Mouse (Mus musculus) midbrain, embryonic 11.5 days (tissue): ENCODE measurements around the gene Ugt1a2. TPM values are rescaled to one million over a fixed set of nuclear protein-coding genes. Genes with fewer than 3 reads are reported as not detected.

ENCODE experiments used
- ATAC-seq: fragments of 200-750 bp; cut with Nextera tagmentation; 2 replicates; pipeline ENCODE4 v1.8.0; 2017; ENCODE audit warnings: moderate TSS enrichment, moderate library complexity; ENCODE audit not compliant: low FRiP score
- DNase-seq: peaks from one replicate; pipeline ENCODE4 v3.0.0; 2015; ENCODE audit warnings: low spot score; ENCODE audit errors: missing footprints
- H3K27ac ChIP-seq: fragments of 300-500 bp; sonication (generic); 2 replicates; pipeline ENCODE4 v1.5.1; 2014; ENCODE audit warnings: low read depth, low read length
- H3K27me3 ChIP-seq: fragments of 300-500 bp; sonication (generic); 2 replicates; pipeline ENCODE4 v1.6.1; 2014; ENCODE audit warnings: mild to moderate bottlenecking, low read length, moderate library complexity, mixed read lengths; ENCODE audit not compliant: control insufficient read depth, insufficient read depth
- H3K36me3 ChIP-seq: fragments of 300-500 bp; sonication (generic); 2 replicates; pipeline ENCODE4 v1.6.1; 2014; ENCODE audit warnings: mild to moderate bottlenecking, low read length, moderate library complexity, mixed read lengths; ENCODE audit not compliant: control insufficient read depth, insufficient read depth
- H3K4me1 ChIP-seq: fragments of 300-500 bp; sonication (generic); 2 replicates; pipeline ENCODE4 v1.6.1; 2014; ENCODE audit warnings: low read length; ENCODE audit not compliant: control insufficient read depth, insufficient read depth
- H3K4me2 ChIP-seq: fragments of 300-500 bp; sonication (generic); 2 replicates; pipeline ENCODE4 v1.6.1; 2014; ENCODE audit warnings: mild to moderate bottlenecking, moderate library complexity
- H3K4me3 ChIP-seq: fragments of 300-500 bp; sonication (generic); 2 replicates; pipeline ENCODE4 v1.5.1; 2014; ENCODE audit warnings: low read depth, low read length
- H3K9ac ChIP-seq: fragments of 300-500 bp; sonication (generic); 2 replicates; pipeline ENCODE4 v1.6.1; 2014; ENCODE audit warnings: low read length
- H3K9me3 ChIP-seq: fragments of 300-500 bp; sonication (generic); 2 replicates; pipeline ENCODE4 v1.6.1; 2016; ENCODE audit warnings: low read length; ENCODE audit not compliant: control insufficient read depth
- WGBS: fragments of 180-500 bp; shearing (Covaris S2); extraction: QIAGEN DNeasy Blood & Tissue Kit; methylation state at CpG from one replicate; pipeline ENCODE4 v1.1.7; 2014; 5-methylcytosine and 5-hydroxymethylcytosine counted together
- polyA plus RNA-seq: library from polyadenylated mRNA; unstranded; fragments of >200 nt; fragmentation: Nextera tagmentation; extraction: Ambion mirVana; gene quantifications from 2 replicates; pipeline ENCODE4 v1.2.1, GENCODE M21; 2014

The Ugt1a2 gene
- polyA plus RNA-seq, 1 experiment from 2014 or later = not detected

- WGBS = 73% methylated on average over 2 of the region's 2 CpGs
- H3K4me1 ChIP-seq = no peaks in the 10 kb centered on the region
- H3K4me3 ChIP-seq = no peak overlapping the region
- H3K27me3 ChIP-seq = no peaks in the 10 kb centered on the region; the same call in 1 of the 2 replicates
- no peak overlapping the region for H3K9ac ChIP-seq
- H3K4me2 ChIP-seq = no peak overlapping the region
- no peak overlapping the region for H3K27ac ChIP-seq
- DNase-seq (no peak), ATAC-seq (no peak)
- no peaks in the 10 kb centered on the region for H3K36me3 ChIP-seq
- H3K9me3 ChIP-seq = no peaks in the 10 kb centered on the region
Measured at GRCm38 (mm10) chr1:88199996-88200395, 405 bp upstream of the Ugt1a2 start.

- no peak within 1 kb of the TSS for H3K27ac ChIP-seq
- peak; percentile 100 for ATAC-seq
- WGBS = 6% methylated on average over 62 of the region's 62 CpGs
Measured at GRCm38 (mm10) chr1:88205294-88205922, 5.0 kb downstream of the Ugt1a2 start, which contains the start of gene Dnajb3. Gene Dnajb3, minus strand, starts transcription at chr1:88205782.

GRCm38 (mm10) chr1:88206843-88207479, 6.6 kb downstream of the Ugt1a2 start:
- Histone ChIP-seq H3K4me2 (no peak overlapping the region), H3K9me3 (peaks cover 8% of the 10 kb centered on the region), H3K27me3 (no peaks in the 10 kb centered on the region; the same call in 1 of the 2 replicates), H3K27ac (no peak overlapping the region), H3K4me3 (no peak overlapping the region), H3K9ac (no peak overlapping the region), H3K36me3 (no peaks in the 10 kb centered on the region), H3K4me1 (no peaks in the 10 kb centered on the region)
- DNase-seq (no peak), ATAC-seq (no peak)
- 84% methylated on average over 2 of the region's 2 CpGs for WGBS

More at GRCm38 (mm10) chr1:88205294-88205922, 5.0 kb downstream of the Ugt1a2 start, which contains the start of gene Dnajb3:
- Histone ChIP-seq H3K36me3 (no peaks in the 10 kb centered on the region), H3K4me3 (peak within 1 kb of the TSS; percentile 41), H3K4me2 (peak within 1 kb of the TSS; percentile 61), H3K27me3 (no peaks in the 10 kb centered on the region; the same call in 1 of the 2 replicates), H3K4me1 (no peaks in the 10 kb centered on the region), H3K9ac (peak within 1 kb of the TSS; percentile 71), H3K9me3 (no peaks in the 10 kb centered on the region; the same call in 1 of the 2 replicates)
- DNase-seq = peak; percentile 98

- Histone ChIP-seq H3K27ac (no peak within 1 kb of the TSS), H3K4me1 (no peaks in the 10 kb centered on the region), H3K27me3 (no peaks in the 10 kb centered on the region), H3K4me2 (no peak within 1 kb of the TSS), H3K36me3 (no peaks in the 10 kb centered on the region), H3K9me3 (peaks cover 52% of the 10 kb centered on the region), H3K9ac (no peak within 1 kb of the TSS), H3K4me3 (no peak within 1 kb of the TSS)
- WGBS = 70% methylated on average over 8 of the region's 8 CpGs
- no peak for ATAC-seq
- DNase-seq = peak; percentile 76
Measured at GRCm38 (mm10) chr1:88211812-88212211, 11.4 kb downstream of the Ugt1a2 start, which contains the start of gene Ugt1a1. Gene Ugt1a1, plus strand, starts transcription at chr1:88211959.

- Histone ChIP-seq H3K4me3 (no peak overlapping the region), H3K36me3 (no peaks in the 10 kb centered on the region), H3K27me3 (no peaks in the 10 kb centered on the region), H3K4me1 (no peaks in the 10 kb centered on the region), H3K9ac (no peak overlapping the region), H3K9me3 (peaks cover 59% of the 10 kb centered on the region), H3K27ac (no peak overlapping the region), H3K4me2 (no peak overlapping the region)
- peak; percentile 18; the same call in 1 of the 2 replicates for ATAC-seq
- DNase-seq = peak; percentile 82
- 60% methylated on average over 8 of the region's 8 CpGs for WGBS
Measured at GRCm38 (mm10) chr1:88212341-88213045, 12.1 kb downstream of the Ugt1a2 start.

GRCm38 (mm10) chr1:88213061-88213460, 12.7 kb downstream of the Ugt1a2 start:
- no peak overlapping the region for H3K4me3 ChIP-seq
- no peak for ATAC-seq
- DNase-seq = no peak
- H3K9ac ChIP-seq = no peak overlapping the region
- H3K4me1 ChIP-seq = no peaks in the 10 kb centered on the region
- H3K27ac ChIP-seq = no peak overlapping the region
- no peaks in the 10 kb centered on the region for H3K36me3 ChIP-seq
- WGBS = 80% methylated on average over 1 of the region's 1 CpGs
- no peaks in the 10 kb centered on the region for H3K27me3 ChIP-seq
- no peak overlapping the region for H3K4me2 ChIP-seq
- H3K9me3 ChIP-seq = peaks cover 61% of the 10 kb centered on the region

GRCm38 (mm10) chr1:88213766-88214461, 13.5 kb downstream of the Ugt1a2 start:
- no peak for ATAC-seq
- Histone ChIP-seq H3K4me3 (no peak overlapping the region), H3K27me3 (no peaks in the 10 kb centered on the region), H3K9ac (no peak overlapping the region), H3K9me3 (peaks cover 61% of the 10 kb centered on the region), H3K4me2 (no peak overlapping the region), H3K4me1 (no peaks in the 10 kb centered on the region), H3K27ac (no peak overlapping the region), H3K36me3 (no peaks in the 10 kb centered on the region)
- peak; percentile 85 for DNase-seq
- WGBS = 81% methylated on average over 2 of the region's 2 CpGs

GRCm38 (mm10) chr1:88214462-88214952, 14.1 kb downstream of the Ugt1a2 start:
- Histone ChIP-seq H3K36me3 (no peaks in the 10 kb centered on the region), H3K4me1 (no peaks in the 10 kb centered on the region), H3K9me3 (peaks cover 61% of the 10 kb centered on the region), H3K9ac (no peak overlapping the region), H3K27me3 (no peaks in the 10 kb centered on the region), H3K27ac (no peak overlapping the region), H3K4me2 (no peak overlapping the region), H3K4me3 (no peak overlapping the region)
- 84% methylated on average over 2 of the region's 2 CpGs for WGBS
- DNase-seq (peak; percentile 72), ATAC-seq (no peak)
